Mouse (Mus musculus) limb, embryonic 12.5 days (tissue): Measurements from ENCODE around the gene Il2rg. TPM values are rescaled to one million over a fixed set of nuclear protein-coding genes. Genes with fewer than 3 reads are reported as not detected.

ENCODE experiments used
- ATAC-seq: fragments of 200-750 bp; cut with Nextera tagmentation; 2 replicates; pipeline ENCODE4 v1.8.0; 2017; ENCODE audit warnings: low read depth, moderate TSS enrichment; ENCODE audit not compliant: insufficient number of reproducible peaks, insufficient read depth, low FRiP score, low TSS enrichment
- H3K27ac ChIP-seq: fragments of 300-500 bp; sonication (generic); 2 replicates; pipeline ENCODE4 v1.5.1; 2016; ENCODE audit warnings: mild to moderate bottlenecking, moderate library complexity
- H3K27me3 ChIP-seq: fragments of 300-500 bp; sonication (generic); 2 replicates; pipeline ENCODE4 v1.6.1; 2016; ENCODE audit warnings: mild to moderate bottlenecking, moderate library complexity
- H3K36me3 ChIP-seq: fragments of 300-500 bp; sonication (generic); 2 replicates; pipeline ENCODE4 v1.6.1; 2016; ENCODE audit warnings: mild to moderate bottlenecking, moderate library complexity
- H3K4me1 ChIP-seq: fragments of 300-500 bp; sonication (generic); replicated peaks from 2 replicates; pipeline ENCODE4 v1.6.1; 2016
- H3K4me2 ChIP-seq: fragments of 300-500 bp; sonication (generic); 2 replicates; pipeline ENCODE4 v1.6.1; 2016; ENCODE audit warnings: mild to moderate bottlenecking, moderate library complexity
- H3K4me3 ChIP-seq: fragments of 300-500 bp; sonication (generic); replicated peaks from 2 replicates; pipeline ENCODE4 v1.5.1; 2016; ENCODE audit warnings: mild to moderate bottlenecking
- H3K9ac ChIP-seq: fragments of 300-500 bp; sonication (generic); replicated peaks from 2 replicates; pipeline ENCODE4 v1.6.1; 2016; ENCODE audit warnings: mild to moderate bottlenecking, moderate library complexity
- H3K9me3 ChIP-seq: fragments of 300-500 bp; sonication (generic); 2 replicates; pipeline ENCODE4 v1.6.1; 2016; ENCODE audit warnings: mild to moderate bottlenecking, moderate library complexity
- WGBS: fragments of 180-500 bp; shearing (Covaris S2); methylation state at CpG from one replicate; pipeline ENCODE4 v1.1.7; 2016; 5-methylcytosine and 5-hydroxymethylcytosine counted together
- polyA plus RNA-seq: library from polyadenylated mRNA; unstranded; fragments of >200 nt; fragmentation: Nextera tagmentation; extraction: Ambion mirVana; gene quantifications from 2 replicates; pipeline ENCODE4 v1.2.1, GENCODE M21; 2016

Il2rg gene
- polyA plus RNA-seq, 1 experiment from 2014 or later = 4.2 TPM

DNA sequence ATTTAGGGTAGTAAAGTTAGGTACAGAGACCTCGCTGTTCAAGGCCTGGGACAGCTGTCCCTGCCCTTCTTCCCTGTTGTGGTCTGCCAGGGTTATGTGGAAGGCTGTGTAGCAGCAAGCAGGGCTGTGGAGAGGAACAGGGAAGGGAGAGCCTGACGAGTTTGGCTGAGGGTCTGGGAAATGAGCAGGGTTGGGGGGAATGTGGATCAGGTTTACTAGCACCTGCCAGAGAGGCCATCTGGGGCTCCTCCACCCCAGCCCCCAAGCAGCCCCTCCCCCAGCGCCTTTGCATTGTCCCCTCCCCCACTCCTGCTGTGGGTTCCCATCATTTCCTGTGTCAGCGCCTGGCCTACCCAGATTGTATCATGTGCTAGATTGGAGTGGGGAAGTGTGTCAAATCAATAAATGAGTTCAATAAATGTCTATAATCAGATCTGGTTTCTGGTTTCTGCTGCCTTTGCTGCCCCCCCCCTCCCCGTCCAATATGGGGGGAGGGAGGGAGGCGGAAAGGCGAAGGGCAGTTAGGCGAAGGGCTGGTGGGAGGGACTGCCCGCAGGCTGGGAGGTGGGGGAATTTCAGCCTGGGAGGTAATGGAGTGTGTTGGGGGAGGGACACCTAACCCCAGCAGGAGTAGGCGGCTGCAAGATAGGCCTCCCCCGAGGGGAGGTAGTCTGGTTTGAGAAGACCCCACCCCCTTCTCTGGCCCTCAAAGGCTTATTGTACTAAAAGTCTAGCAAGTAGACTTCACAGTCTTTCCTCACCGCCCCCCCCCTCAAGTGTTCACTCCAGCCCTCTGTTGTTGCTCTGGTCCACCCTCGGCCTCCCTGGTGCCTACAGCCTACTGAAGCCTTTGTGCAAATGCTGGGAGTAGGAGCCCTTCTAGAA, 7.4 kb downstream of the Il2rg start:
- H3K9ac ChIP-seq = no peak overlapping the region

DNA sequence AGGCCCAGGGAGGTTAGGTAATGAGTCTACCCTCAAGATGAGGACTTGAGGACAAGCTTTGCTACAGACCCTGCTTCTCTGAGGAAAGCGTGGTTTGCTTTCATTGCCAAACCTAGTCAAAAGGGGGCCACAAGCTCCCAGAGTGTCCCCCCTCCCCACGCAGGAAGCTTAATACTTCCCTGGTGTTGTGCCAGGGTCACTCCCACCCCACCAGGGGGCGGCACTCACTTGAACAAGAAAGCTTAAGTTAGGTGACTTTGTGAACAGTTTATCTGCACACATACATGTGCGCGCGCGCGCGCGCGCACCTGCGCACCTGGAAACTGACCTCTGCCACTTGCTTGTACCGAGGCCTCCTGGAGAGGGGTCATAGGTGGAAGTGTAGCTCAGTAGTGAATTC, 11.5 kb downstream of the Il2rg start:
- H3K36me3 ChIP-seq = peaks cover 10% of the 10 kb centered on the region; the same call in 1 of the 2 replicates
- H3K27me3 ChIP-seq = peaks cover 13% of the 10 kb centered on the region; the same call in 1 of the 2 replicates
- WGBS = 77% methylated on average over 13 of the region's 13 CpGs
- H3K9ac ChIP-seq = no peak overlapping the region
- H3K4me2 ChIP-seq = peak overlapping the region; percentile 62
- no peaks in the 10 kb centered on the region for H3K9me3 ChIP-seq
- no peak for ATAC-seq
- peaks cover 32% of the 10 kb centered on the region for H3K4me1 ChIP-seq
- H3K27ac ChIP-seq = no peak overlapping the region
- H3K4me3 ChIP-seq = peak overlapping the region; percentile 61

More for the DNA sequence above, 7.4 kb downstream of the Il2rg start:
- peak; percentile 90 for ATAC-seq
- no peak overlapping the region; the same call in 1 of the 2 replicates for H3K4me3 ChIP-seq
- H3K27me3 ChIP-seq = peaks cover 11% of the 10 kb centered on the region
- peak overlapping the region; percentile 94 for H3K27ac ChIP-seq
- peak overlapping the region; percentile 24 for H3K4me2 ChIP-seq
- H3K36me3 ChIP-seq = peaks cover 10% of the 10 kb centered on the region; the same call in 1 of the 2 replicates
- H3K4me1 ChIP-seq = peaks cover 32% of the 10 kb centered on the region
- WGBS = 21% methylated on average over 12 of the region's 13 CpGs
- H3K9me3 ChIP-seq = no peaks in the 10 kb centered on the region

DNA sequence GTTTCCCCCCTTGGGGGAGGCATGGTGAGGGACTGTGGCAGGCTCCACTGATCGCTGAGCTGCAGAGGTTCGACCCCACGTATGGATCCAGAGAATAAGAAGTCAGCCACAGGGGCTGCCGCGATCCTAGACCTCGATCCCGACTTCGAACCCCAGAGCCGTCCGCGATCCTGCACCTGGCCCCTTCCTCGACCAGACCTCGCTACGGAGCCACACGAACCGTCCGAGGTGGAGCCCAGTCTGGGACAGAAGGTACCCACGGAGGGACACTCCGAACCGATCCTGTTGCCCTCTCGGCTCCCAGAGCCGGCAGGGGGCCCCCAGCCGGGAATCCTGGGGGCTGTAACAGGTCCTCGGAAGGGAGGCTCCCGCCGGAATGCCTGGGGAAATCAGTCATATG, 13.3 kb downstream of the Il2rg start:
- no peaks in the 10 kb centered on the region for H3K9me3 ChIP-seq
- H3K4me2 ChIP-seq = peak overlapping the region; percentile 62
- peaks cover 27% of the 10 kb centered on the region for H3K4me1 ChIP-seq
- H3K36me3 ChIP-seq = peaks cover 10% of the 10 kb centered on the region; the same call in 1 of the 2 replicates
- peak overlapping the region; percentile 74 for H3K9ac ChIP-seq
- peak; percentile 22; the same call in 1 of the 2 replicates for ATAC-seq
- 17% methylated on average over 26 of the region's 26 CpGs for WGBS
- peak overlapping the region; percentile 61 for H3K4me3 ChIP-seq
- peak overlapping the region; percentile 82 for H3K27ac ChIP-seq
- H3K27me3 ChIP-seq = peaks cover 13% of the 10 kb centered on the region; the same call in 1 of the 2 replicates

DNA sequence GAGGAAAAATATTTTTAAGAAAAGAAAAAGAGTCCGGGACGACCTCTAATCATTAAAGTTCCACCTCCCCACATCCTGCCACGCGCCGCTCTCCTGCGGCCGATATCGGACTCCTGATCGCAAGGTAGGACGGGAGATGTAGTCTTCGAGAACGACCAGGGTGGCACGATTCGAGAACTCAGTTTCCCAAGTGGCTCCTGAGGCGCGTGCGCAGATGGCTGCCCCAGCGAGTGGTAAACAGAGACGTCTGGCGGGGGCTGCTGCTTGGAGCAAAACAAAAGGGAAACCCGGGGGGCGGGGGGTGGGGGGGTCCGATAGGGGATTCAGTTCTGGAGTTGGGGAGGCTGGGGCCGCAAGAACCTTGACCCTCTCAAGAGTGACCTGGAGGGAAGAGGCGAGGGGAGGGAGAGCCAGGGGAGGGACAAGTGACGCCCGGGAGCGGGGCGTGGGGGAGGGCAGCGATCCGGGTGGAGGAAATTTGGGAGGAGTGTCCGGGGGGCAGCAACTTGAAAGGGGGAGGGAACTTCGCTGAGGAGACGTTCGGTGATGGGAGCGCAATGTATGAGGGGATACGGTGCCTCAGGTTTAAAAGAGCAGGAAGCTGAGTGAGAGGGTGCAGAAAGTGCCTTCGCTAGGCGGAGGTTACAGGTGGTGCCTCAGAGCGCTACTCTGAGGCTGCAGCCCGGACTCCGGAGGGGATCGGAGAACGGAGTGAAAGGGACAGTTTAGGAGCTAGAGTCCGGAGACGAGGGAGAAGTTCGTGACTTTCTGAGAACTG, 13.9 kb downstream of the Il2rg start, which contains the start of gene Foxo4:
Gene Foxo4, plus strand, starts transcription at position 577 of the 778 bp plus-strand sequence.
- Histone ChIP-seq H3K4me1 (peaks cover 21% of the 10 kb centered on the region), H3K4me3 (peak within 1 kb of the TSS; percentile 61), H3K9ac (peak within 1 kb of the TSS; percentile 74), H3K36me3 (peaks cover 10% of the 10 kb centered on the region; the same call in 1 of the 2 replicates), H3K27ac (peak within 1 kb of the TSS; percentile 82), H3K9me3 (no peaks in the 10 kb centered on the region), H3K27me3 (peaks cover 13% of the 10 kb centered on the region; the same call in 1 of the 2 replicates), H3K4me2 (peak within 1 kb of the TSS; percentile 62)
- WGBS = 16% methylated on average over 47 of the region's 47 CpGs
- ATAC-seq = peak; percentile 90

DNA sequence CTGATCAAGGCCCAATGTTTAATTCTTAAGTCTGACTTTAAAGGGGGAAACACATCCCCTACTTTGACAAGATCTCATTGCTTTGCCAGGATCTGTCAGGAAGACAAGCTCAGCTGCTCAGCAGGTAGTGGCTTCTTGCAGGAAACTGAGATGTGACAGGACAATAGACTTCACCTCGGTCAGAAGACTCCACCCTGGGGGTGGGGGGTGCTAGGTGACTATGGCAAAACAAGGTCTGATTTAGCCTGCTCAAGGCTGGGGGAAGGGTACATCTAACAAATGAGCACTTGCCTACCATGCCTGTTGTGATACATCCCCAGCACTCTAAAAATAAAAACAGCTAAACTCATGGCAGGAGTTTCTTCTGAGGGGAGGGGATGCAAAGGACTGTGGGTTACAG, 23.0 kb downstream of the Il2rg start:
- no peak for ATAC-seq
- H3K4me3 ChIP-seq = no peak overlapping the region
- no peaks in the 10 kb centered on the region for H3K36me3 ChIP-seq
- H3K4me2 ChIP-seq = no peak overlapping the region
- H3K4me1 ChIP-seq = no peaks in the 10 kb centered on the region
- WGBS = 31% methylated on average over 1 of the region's 1 CpGs
- H3K27me3 ChIP-seq = peaks cover 6% of the 10 kb centered on the region; the same call in 1 of the 2 replicates
- no peaks in the 10 kb centered on the region for H3K9me3 ChIP-seq
- H3K9ac ChIP-seq = no peak overlapping the region
- H3K27ac ChIP-seq = no peak overlapping the region

DNA sequence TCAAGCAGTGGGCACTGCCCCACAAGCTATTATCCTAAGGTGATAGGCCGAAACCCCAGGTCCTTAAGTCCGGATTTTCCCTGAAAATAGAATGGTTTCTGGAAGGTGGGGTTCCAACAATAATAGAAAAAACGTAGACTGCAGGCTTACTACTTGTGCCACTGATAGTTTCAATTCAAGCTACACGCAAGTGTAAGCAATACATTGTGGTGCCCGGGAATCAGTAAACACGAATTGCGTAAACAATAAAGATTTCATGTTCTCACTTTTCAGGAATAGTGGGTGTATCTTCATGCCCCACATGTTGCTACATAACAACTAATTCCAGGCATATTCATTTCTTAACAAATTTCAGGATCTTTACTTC, 45.3 kb downstream of the Il2rg start:
- WGBS = 38% methylated on average over 7 of the region's 7 CpGs
- no peak for ATAC-seq
- peak overlapping the region; percentile 54 for H3K4me3 ChIP-seq
- H3K27ac ChIP-seq = peak overlapping the region; percentile 41
- peaks cover 26% of the 10 kb centered on the region for H3K27me3 ChIP-seq
- no peak overlapping the region for H3K9ac ChIP-seq
- no peaks in the 10 kb centered on the region for H3K9me3 ChIP-seq
- peak overlapping the region; percentile 59 for H3K4me2 ChIP-seq
- H3K4me1 ChIP-seq = no peaks in the 10 kb centered on the region
- H3K36me3 ChIP-seq = no peaks in the 10 kb centered on the region

DNA sequence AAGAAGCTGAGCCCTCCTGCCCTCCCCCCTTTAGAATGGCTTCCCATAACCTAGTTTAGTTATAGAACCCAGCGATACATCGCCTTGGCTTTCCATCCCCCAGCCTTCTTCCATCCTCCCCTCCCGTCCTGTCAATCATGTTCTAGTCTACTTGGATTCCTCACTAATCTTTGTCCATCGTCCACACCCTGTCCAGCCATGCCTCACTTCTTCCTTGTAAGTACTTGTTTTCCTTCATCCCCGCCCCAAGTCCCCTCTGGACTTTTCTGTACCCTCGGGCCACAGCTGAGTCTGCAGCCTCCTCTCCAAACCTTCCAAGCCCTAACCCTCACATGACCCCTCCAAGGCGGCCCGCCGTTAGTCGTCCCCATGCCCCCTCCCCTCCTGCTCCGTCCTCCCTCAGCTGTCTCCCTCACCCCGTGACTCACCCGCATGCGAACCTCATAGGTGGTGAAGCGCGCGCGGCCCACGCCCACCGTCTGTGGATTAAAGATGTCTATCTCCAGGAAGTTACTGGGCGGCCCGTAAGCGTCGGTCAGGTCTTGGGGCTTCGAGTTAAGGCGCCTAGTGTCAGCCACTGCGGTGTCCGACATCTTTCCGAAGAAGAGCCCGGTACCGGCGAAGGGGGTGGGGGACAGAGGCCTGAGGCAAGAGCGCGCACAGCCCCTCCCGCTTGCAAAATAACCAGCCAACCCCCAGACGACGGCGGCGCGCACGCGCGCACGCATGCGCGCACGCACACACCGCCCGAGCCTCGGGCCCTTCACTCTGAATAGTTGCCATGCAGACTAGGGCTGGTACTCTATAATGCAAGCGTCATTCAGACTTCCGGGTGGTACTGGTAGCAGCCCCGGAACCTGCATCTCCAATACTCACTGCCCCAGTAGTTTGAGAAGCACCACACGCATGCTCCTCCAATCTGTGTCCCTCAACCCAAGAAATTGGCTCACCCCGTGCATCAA, 45.9 kb downstream of the Il2rg start, which contains the start of gene Snx12:
Gene Snx12, minus strand, starts transcription at position 730 of the 962 bp plus-strand sequence.
- Histone ChIP-seq H3K27me3 (peaks cover 26% of the 10 kb centered on the region), H3K4me1 (no peaks in the 10 kb centered on the region), H3K9ac (peak within 1 kb of the TSS; percentile 57), H3K4me2 (peak within 1 kb of the TSS; percentile 59), H3K36me3 (no peaks in the 10 kb centered on the region), H3K27ac (peak within 1 kb of the TSS; percentile 56), H3K9me3 (no peaks in the 10 kb centered on the region), H3K4me3 (peak within 1 kb of the TSS; percentile 54)
- 17% methylated on average over 55 of the region's 55 CpGs for WGBS
- peak; percentile 99 for ATAC-seq

Other genes with a start within 250 kb of the Il2rg start
- not detected in 2 replicates for gene Tex11, start 208.6 kb downstream of the Il2rg start, polyA plus RNA-seq
- gene Slc7a3, start 182.2 kb downstream of the Il2rg start, polyA plus RNA-seq = 0.76 and 1.2 TPM in 2 replicates
- gene Snx12, start 45.7 kb downstream of the Il2rg start, polyA plus RNA-seq = 46.8 and 51.7 TPM in 2 replicates
- gene Foxo4, start 13.7 kb downstream of the Il2rg start, polyA plus RNA-seq = 5.9 and 6.5 TPM in 2 replicates
- not detected in 2 replicates for gene Gm614, start 4.3 kb downstream of the Il2rg start, polyA plus RNA-seq
- gene Gm20489, start 768 bp upstream of the Il2rg start, polyA plus RNA-seq = not detected in 2 replicates
- gene Med12, start 5.8 kb upstream of the Il2rg start, polyA plus RNA-seq = 46.0 and 51.7 TPM in 2 replicates
- 11.1 and 14.5 TPM in 2 replicates for gene Nlgn3, start 30.9 kb upstream of the Il2rg start, polyA plus RNA-seq
- 0.14 TPM in 1 of 2 replicates, not detected in the other for gene Gjb1, start 108.1 kb upstream of the Il2rg start, polyA plus RNA-seq
- gene Zmym3, start 152.6 kb upstream of the Il2rg start, polyA plus RNA-seq = 43.6 and 44.8 TPM in 2 replicates
- 567 and 579 TPM in 2 replicates for gene Nono, start 161.1 kb upstream of the Il2rg start, polyA plus RNA-seq
- gene Itgb1bp2, start 180.8 kb upstream of the Il2rg start, polyA plus RNA-seq = 12.8 and 14.2 TPM in 2 replicates